Comparison of ENCODE assay signal across 8 mouse cellular contexts in the genomic region with DNA sequence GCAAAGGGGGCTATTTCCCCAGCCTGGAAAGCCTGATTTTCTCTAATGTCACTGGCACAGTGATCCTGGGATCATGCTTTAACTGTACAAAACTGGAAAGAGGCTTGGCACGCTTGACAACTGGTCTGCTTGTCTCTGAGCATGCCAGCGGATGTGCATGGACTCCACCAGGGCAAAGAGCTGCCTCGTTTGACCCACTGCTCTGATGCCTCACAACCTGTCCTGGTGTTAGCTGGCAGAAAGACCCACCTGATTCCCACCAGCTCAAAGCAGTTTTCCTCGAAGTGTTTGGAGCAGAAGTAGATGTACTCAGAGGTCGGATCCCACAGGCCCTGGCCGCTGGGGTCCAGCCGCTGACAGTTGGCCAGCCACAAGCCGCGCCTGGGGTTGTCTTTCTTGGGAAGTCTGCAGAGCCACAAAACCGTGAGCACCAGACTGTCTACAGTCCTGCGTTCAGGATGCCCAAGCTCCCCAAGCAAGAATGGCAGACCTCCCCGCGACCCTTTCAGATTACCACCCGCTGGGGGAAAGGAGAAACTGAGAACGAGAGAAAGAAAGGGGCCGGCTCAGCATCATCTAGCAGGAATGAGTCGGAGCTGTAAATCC. TPM values are rescaled to one million over a fixed set of nuclear protein-coding genes. Genes with fewer than 3 reads are reported as not detected.
DNase-seq lines count a peak whose midpoint lies in the region; ATAC-seq lines count a peak whose summit lies in the region.

No protein-coding gene starts in this region.

- H3K4me1 ChIP-seq in embryonic facial prominence, embryonic 11.5 days (ENCODE audit: control insufficient read depth, insufficient read depth, low read length), result no peaks in the 10 kb centered on the region
- peaks cover 15% of the 10 kb centered on the region for H3K4me1 ChIP-seq in hindbrain, embryonic 16.5 days (ENCODE audit: control insufficient read depth, insufficient read depth, low read depth, low read length)

- H3K4me3 ChIP-seq in embryonic facial prominence, embryonic 11.5 days (ENCODE audit: low read depth, low read length), result peak overlapping the region; percentile 69
- H3K4me3 ChIP-seq in hindbrain, embryonic 16.5 days (ENCODE audit: low read length), result peak overlapping the region; percentile 65

- H3K27me3 ChIP-seq in embryonic facial prominence, embryonic 11.5 days (ENCODE audit: control insufficient read depth, insufficient read depth, low read length), result no peaks in the 10 kb centered on the region
- no peaks in the 10 kb centered on the region for H3K27me3 ChIP-seq in hindbrain, embryonic 16.5 days (replicated peaks; ENCODE audit: control insufficient read depth, insufficient read depth, low read length)

- H3K9me3 ChIP-seq in embryonic facial prominence, embryonic 11.5 days (replicated peaks; ENCODE audit: control insufficient read depth, low read length), result no peaks in the 10 kb centered on the region
- H3K9me3 ChIP-seq in hindbrain, embryonic 16.5 days (ENCODE audit: control insufficient read depth, low read length), result no peaks in the 10 kb centered on the region

- DNase-seq in kidney, adult 9 months, result peak; percentile 29
- no peak for DNase-seq in kidney, postnatal 25 days
- peak; percentile 9 for DNase-seq in embryonic facial prominence, embryonic 11.5 days (ENCODE audit: low spot score)
- peak; percentile 22 for DNase-seq in lung, postnatal 10 days
- no peak for DNase-seq in left cerebral cortex, adult 18-20 months (ENCODE audit: low spot score in 2 of 2)
- no peak for DNase-seq in layer of hippocampus, postnatal 14 days (ENCODE audit: low spot score in 2 of 2)

- peak overlapping the region; percentile 83 for H3K9ac ChIP-seq in embryonic facial prominence, embryonic 11.5 days (replicated peaks; ENCODE audit: low read length)
- peak overlapping the region; percentile 83 for H3K9ac ChIP-seq in hindbrain, embryonic 16.5 days (ENCODE audit: low read depth, low read length)

- peak overlapping the region; percentile 78 for H3K27ac ChIP-seq in embryonic facial prominence, embryonic 11.5 days (replicated peaks; ENCODE audit: low read depth, low read length)
- peak overlapping the region; percentile 98 for H3K27ac ChIP-seq in hindbrain, embryonic 16.5 days (ENCODE audit: low read depth, low read length)

- H3K36me3 ChIP-seq in embryonic facial prominence, embryonic 11.5 days (replicated peaks; ENCODE audit: control insufficient read depth, insufficient read depth, low read depth, low read length), result peaks cover 10% of the 10 kb centered on the region
- H3K36me3 ChIP-seq in hindbrain, embryonic 16.5 days (ENCODE audit: control insufficient read depth, insufficient read depth, low read length), result peaks cover 25% of the 10 kb centered on the region

- WGBS in embryonic facial prominence, embryonic 11.5 days, result 17% methylated on average over 17 of the region's 17 CpGs
- WGBS in hindbrain, embryonic 16.5 days, result 19% methylated on average over 17 of the region's 17 CpGs

- ATAC-seq in embryonic facial prominence, embryonic 11.5 days (replicated peaks; ENCODE audit: insufficient number of reproducible peaks, low FRiP score, low TSS enrichment, low read depth), result peak; percentile 4; the same call in 1 of the 2 replicates
- peak; percentile 1; the same call in 1 of the 2 replicates for ATAC-seq in hindbrain, embryonic 16.5 days
- no peak for ATAC-seq in CD4-positive, CD25-positive, alpha-beta regulatory T cell, adult 4 months

- H3K4me2 ChIP-seq in embryonic facial prominence, embryonic 11.5 days (ENCODE audit: low read depth, low read length), result peak overlapping the region; percentile 92
- H3K4me2 ChIP-seq in hindbrain, embryonic 16.5 days (ENCODE audit: low read length), result peak overlapping the region; percentile 71

RNA-seq across cellular contexts. Expression of a gene that starts 0.9 kb away (rescaled TPM):
- 47.6 and 50.0 TPM in 2 replicates for polyA plus RNA-seq in embryonic facial prominence, embryonic 11.5 days (2014; fragmentation: Nextera tagmentation; extraction: Ambion mirVana)
- polyA plus RNA-seq in hindbrain, embryonic 16.5 days (2015; fragmentation: Nextera tagmentation; extraction: Ambion mirVana), result 65.1 and 65.8 TPM in 2 replicates
- polyA plus RNA-seq in CD4-positive, CD25-positive, alpha-beta regulatory T cell, adult 4 months (2017; shearing (Covaris generic)), result 10 to 100 TPM; 66.1 to 98.7 TPM
- total RNA-seq in left cerebral cortex, adult 18-20 months (2021), result 10 to 100 TPM; 40.0 to 45.4 TPM
- total RNA-seq in layer of hippocampus, postnatal 14 days (2021), result 10 to 100 TPM; 38.1 to 40.8 TPM

RNA-seq across cellular contexts. Expression of a gene that starts 21.6 kb away (rescaled TPM):
- polyA plus RNA-seq in embryonic facial prominence, embryonic 11.5 days (2014; fragmentation: Nextera tagmentation; extraction: Ambion mirVana), result 68.5 and 77.7 TPM in 2 replicates
- 140 and 149 TPM in 2 replicates for polyA plus RNA-seq in hindbrain, embryonic 16.5 days (2015; fragmentation: Nextera tagmentation; extraction: Ambion mirVana)
- polyA plus RNA-seq in CD4-positive, CD25-positive, alpha-beta regulatory T cell, adult 4 months (2017; shearing (Covaris generic)), result 10 to 100 TPM; 53.9 to 68.8 TPM
- 100 to 1,000 TPM; 161 to 171 TPM for total RNA-seq in left cerebral cortex, adult 18-20 months (2021)
- total RNA-seq in layer of hippocampus, postnatal 14 days (2021), result 100 to 1,000 TPM; 204 to 215 TPM

RNA-seq across cellular contexts. Expression of a gene that starts 31.0 kb away (rescaled TPM):
- 0.15 TPM in 1 of 2 replicates, not detected in the other for polyA plus RNA-seq in embryonic facial prominence, embryonic 11.5 days (2014; fragmentation: Nextera tagmentation; extraction: Ambion mirVana)
- 1.7 and 1.8 TPM in 2 replicates for polyA plus RNA-seq in hindbrain, embryonic 16.5 days (2015; fragmentation: Nextera tagmentation; extraction: Ambion mirVana)
- polyA plus RNA-seq in CD4-positive, CD25-positive, alpha-beta regulatory T cell, adult 4 months (2017; shearing (Covaris generic)), result not detected
- total RNA-seq in left cerebral cortex, adult 18-20 months (2021), result 1 to 10 TPM in 1 of 2 experiments, under 1 TPM in 1; 0.33 to 1.1 TPM
- total RNA-seq in layer of hippocampus, postnatal 14 days (2021), result 1 to 10 TPM in 1 of 2 experiments, under 1 TPM in 1; 0.67 to 1.6 TPM

RNA-seq across cellular contexts. Expression of a gene that starts 31.6 kb away (rescaled TPM):
- 0.20 and 0.31 TPM in 2 replicates for polyA plus RNA-seq in embryonic facial prominence, embryonic 11.5 days (2014; fragmentation: Nextera tagmentation; extraction: Ambion mirVana)
- polyA plus RNA-seq in hindbrain, embryonic 16.5 days (2015; fragmentation: Nextera tagmentation; extraction: Ambion mirVana), result 3.0 and 3.2 TPM in 2 replicates
- polyA plus RNA-seq in CD4-positive, CD25-positive, alpha-beta regulatory T cell, adult 4 months (2017; shearing (Covaris generic)), result not detected
- 1 to 10 TPM; 1.2 to 1.3 TPM for total RNA-seq in left cerebral cortex, adult 18-20 months (2021)
- 1 to 10 TPM in 1 of 2 experiments, under 1 TPM in 1; 0.83 to 1.1 TPM for total RNA-seq in layer of hippocampus, postnatal 14 days (2021)

RNA-seq across cellular contexts. Expression of a gene that starts 40.7 kb away (rescaled TPM):
- 0.77 and 1.2 TPM in 2 replicates for polyA plus RNA-seq in embryonic facial prominence, embryonic 11.5 days (2014; fragmentation: Nextera tagmentation; extraction: Ambion mirVana)
- polyA plus RNA-seq in hindbrain, embryonic 16.5 days (2015; fragmentation: Nextera tagmentation; extraction: Ambion mirVana), result 13.4 and 14.8 TPM in 2 replicates
- under 1 TPM in 1 of 2 experiments, not detected in 1; 0.27 TPM for polyA plus RNA-seq in CD4-positive, CD25-positive, alpha-beta regulatory T cell, adult 4 months (2017; shearing (Covaris generic))
- total RNA-seq in left cerebral cortex, adult 18-20 months (2021), result 100 to 1,000 TPM; 129 to 153 TPM
- total RNA-seq in layer of hippocampus, postnatal 14 days (2021), result 10 to 100 TPM; 59.1 to 61.5 TPM

Comparison
In these comparisons a context has a peak if more than half of its experiments do, and no peak if none do; other contexts are left out.
1. DNase-seq: peak in kidney, adult 9 months (single experiment), embryonic facial prominence, embryonic 11.5 days (single experiment) and lung, postnatal 10 days (single experiment); none in kidney, postnatal 25 days (0 of 2), left cerebral cortex, adult 18-20 months (0 of 2) and layer of hippocampus, postnatal 14 days (0 of 2).